Mouse (Mus musculus): ENCODE results near the gene Mov10. TPM values are rescaled to one million over a fixed set of nuclear protein-coding genes. Genes with fewer than 3 reads are reported as not detected.

Gene Mov10
- polyA plus RNA-seq, 1 experiment from 2014 or later: 133 TPM

DNA sequence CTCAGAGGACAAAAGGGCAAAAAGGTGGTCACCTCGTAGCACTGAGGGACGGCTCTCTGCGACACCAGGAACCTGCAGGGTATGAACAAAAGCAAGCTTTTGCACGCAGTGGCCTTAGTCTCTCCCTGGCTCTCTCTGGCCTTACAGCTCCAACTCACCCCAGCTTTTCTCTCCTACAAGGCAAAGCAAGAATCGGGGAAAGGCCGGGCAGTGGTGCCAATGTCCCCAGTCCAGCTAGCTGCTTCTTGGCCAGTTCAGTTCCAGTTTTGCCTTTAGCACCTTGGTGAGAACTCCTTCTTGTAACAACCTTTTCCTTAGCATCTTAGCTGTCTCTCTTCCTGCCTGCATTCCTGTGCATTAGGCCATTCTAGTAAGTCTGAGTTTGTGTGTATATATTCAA is 16.9 kb downstream of the Mov10 start:
- Histone ChIP-seq H3K36me3 (peaks cover 51% of the 10 kb centered on the region), H3K27me3 (replicated peaks) (no peaks in the 10 kb centered on the region), H3K9me3 (no peaks in the 10 kb centered on the region), H3K4me2 (replicated peaks) (no peak overlapping the region), H3K27ac (no peak overlapping the region), H3K9ac (no peak overlapping the region), H3K4me3 (replicated peaks) (no peak overlapping the region), H3K4me1 (replicated peaks) (0 out of 2 replicates have a peak, but pooled peaks cover 6% of the 10 kb centered on the region)
- ATAC-seq: no peak
- WGBS: 89% methylated on average over 6 of the region's 6 CpGs

DNA sequence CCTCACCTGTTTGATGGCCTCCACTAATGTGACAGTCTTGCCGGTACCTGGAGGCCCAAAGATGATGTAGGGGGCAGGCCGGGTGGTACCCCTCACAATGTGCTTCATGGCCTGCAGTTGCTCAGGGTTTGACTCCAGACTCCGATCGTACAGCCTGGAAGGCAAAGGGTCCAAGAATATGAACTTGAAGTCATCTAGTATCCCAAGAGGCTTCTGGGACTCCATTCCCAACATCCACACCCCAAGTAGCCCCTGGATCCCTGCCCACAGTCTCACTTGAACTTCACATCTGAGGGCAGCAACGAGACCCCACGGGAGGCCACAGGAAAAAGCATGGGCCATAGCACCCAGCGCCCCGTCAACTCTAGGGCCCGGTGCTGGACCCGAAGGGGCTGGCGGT is 17.7 kb downstream of the Mov10 start:
- Histone ChIP-seq H3K27me3 (replicated peaks) (no peaks in the 10 kb centered on the region), H3K27ac (no peak overlapping the region), H3K36me3 (peaks cover 51% of the 10 kb centered on the region), H3K9ac (no peak overlapping the region), H3K4me1 (replicated peaks) (peaks cover 12% of the 10 kb centered on the region), H3K9me3 (no peaks in the 10 kb centered on the region), H3K4me3 (replicated peaks) (no peak overlapping the region), H3K4me2 (replicated peaks) (no peak overlapping the region)
- 93% methylated on average over 11 of the region's 11 CpGs for whole genome bisulfite sequencing
- ATAC-seq: no peak

DNA sequence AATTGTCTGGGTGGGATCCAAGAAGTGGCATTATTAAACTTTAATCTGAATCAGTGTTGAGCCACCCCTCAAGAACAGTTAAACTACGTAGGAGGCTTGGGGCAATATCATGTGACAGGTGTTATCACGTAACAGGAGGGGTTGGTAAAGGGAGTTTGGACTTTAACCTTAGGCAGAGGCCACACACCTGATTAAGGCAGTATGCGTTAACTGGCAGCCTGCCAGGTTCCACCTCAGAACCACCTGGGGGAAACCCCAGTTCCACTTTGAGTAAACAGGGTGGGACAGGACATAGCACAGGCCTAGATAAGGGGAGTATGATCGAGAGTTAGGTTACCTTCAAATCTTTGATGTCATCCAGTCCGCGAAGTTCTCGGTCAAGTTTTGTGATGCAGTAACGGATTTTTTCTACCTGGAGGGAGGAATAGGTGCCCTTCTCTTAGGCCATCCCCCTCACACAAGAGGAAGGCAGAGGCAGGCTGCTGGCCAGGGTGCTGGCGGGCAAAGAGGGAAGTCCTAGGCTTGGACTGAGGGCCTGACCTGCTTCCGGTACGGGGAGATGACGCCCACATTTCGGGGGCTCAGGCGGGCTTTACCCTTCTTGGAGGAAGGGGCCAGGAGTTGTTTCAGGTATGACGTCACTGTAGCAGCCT is 21.8 kb downstream of the Mov10 start:
- 60% methylated on average over 15 of the region's 15 CpGs for whole genome bisulfite sequencing
- ATAC-seq: peak; percentile 86
- H3K36me3 ChIP-seq: peaks cover 40% of the 10 kb centered on the region

DNA sequence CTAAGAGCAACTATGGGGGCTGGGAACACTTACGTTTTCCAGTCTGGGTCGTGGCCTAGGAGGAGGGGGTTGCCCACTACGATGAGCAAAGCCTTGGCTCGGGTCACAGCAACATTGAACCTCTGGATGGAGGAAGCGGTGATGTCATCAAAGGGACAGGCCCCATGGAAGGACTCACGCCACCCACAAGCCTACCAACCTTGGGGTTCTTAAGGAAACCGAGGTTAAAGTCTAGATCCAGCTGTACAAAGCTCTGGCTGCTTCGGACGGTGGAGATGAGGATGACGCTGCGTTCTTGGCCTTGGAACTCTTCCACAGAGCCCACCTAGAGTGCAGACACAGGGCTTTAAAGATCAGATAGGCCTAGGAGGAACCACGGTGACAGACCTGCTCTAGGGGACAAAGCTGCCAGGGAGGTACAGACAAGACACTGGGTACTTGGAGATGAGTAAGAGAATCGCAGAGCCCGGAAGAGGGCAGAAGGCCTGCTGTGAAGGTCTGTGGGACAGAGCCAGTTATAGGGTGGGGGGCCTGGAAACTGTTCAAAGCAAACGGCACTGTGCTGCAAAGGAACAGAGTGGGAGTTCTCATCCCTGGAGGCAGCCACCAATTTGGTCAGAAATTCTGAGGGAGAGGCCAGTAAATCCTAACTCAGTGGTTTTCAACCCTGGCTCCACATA is 22.6 kb downstream of the Mov10 start:
- peaks cover 32% of the 10 kb centered on the region for H3K36me3 ChIP-seq
- H3K9me3 ChIP-seq: no peaks in the 10 kb centered on the region
- ATAC-seq: peak; percentile 4

More for the DNA sequence above, 21.8 kb downstream of the Mov10 start:
- Histone ChIP-seq H3K4me3 (replicated peaks) (no peak overlapping the region), H3K4me1 (replicated peaks) (peaks cover 54% of the 10 kb centered on the region), H3K27ac (peak overlapping the region; percentile 92), H3K4me2 (replicated peaks) (no peak overlapping the region; the same call in 1 of the 2 replicates), H3K9ac (0 out of 2 replicates have a peak overlapping the region, but pooled peaks have one; percentile 13), H3K9me3 (no peaks in the 10 kb centered on the region), H3K27me3 (replicated peaks) (no peaks in the 10 kb centered on the region)

DNA sequence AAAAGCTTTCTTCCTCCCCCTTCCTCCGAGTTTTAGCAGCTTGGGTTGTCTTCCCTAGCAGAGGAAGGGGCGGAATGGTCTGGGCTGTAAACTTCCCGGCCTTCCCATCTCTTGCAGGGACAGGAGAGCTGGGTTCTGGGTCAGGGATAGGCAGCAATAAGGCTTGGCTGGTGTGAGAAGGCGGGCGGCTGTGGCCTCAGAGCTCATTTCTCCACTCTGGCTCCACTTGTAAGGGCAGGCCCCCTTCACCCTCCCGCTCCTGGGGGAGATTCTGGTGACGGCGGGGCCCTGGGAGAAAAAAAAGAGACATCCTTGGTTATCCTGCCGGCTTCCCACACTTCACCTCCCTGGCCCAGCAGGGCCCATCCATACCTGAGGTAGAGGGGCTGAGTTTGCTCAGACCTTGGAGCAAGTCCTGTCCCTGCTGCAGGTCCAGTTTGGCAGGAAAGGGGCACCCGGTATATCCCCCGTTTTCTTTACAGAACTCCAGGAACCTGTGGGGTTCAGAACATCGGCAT is 23.4 kb downstream of the Mov10 start:
- no peak overlapping the region for H3K4me3 ChIP-seq (replicated peaks)
- peak overlapping the region; percentile 23; the same call in 1 of the 2 replicates for H3K9ac ChIP-seq
- H3K4me1 ChIP-seq (replicated peaks): peaks cover 69% of the 10 kb centered on the region
- H3K9me3 ChIP-seq: no peaks in the 10 kb centered on the region
- WGBS: 28% methylated on average over 12 of the region's 12 CpGs
- H3K27me3 ChIP-seq (replicated peaks): no peaks in the 10 kb centered on the region
- H3K27ac ChIP-seq: peak overlapping the region; percentile 92
- peaks cover 25% of the 10 kb centered on the region for H3K36me3 ChIP-seq
- ATAC-seq: no peak; the same call in 1 of the 2 replicates
- H3K4me2 ChIP-seq (replicated peaks): no peak overlapping the region; the same call in none of the 2 replicates

More for the DNA sequence above, 22.6 kb downstream of the Mov10 start:
- Histone ChIP-seq H3K4me2 (replicated peaks) (no peak overlapping the region), H3K4me1 (replicated peaks) (peaks cover 61% of the 10 kb centered on the region), H3K27me3 (replicated peaks) (no peaks in the 10 kb centered on the region), H3K4me3 (replicated peaks) (no peak overlapping the region), H3K27ac (peak overlapping the region; percentile 92), H3K9ac (peak overlapping the region; percentile 13; the same call in 1 of the 2 replicates)
- 55% methylated on average over 15 of the region's 15 CpGs for WGBS

DNA sequence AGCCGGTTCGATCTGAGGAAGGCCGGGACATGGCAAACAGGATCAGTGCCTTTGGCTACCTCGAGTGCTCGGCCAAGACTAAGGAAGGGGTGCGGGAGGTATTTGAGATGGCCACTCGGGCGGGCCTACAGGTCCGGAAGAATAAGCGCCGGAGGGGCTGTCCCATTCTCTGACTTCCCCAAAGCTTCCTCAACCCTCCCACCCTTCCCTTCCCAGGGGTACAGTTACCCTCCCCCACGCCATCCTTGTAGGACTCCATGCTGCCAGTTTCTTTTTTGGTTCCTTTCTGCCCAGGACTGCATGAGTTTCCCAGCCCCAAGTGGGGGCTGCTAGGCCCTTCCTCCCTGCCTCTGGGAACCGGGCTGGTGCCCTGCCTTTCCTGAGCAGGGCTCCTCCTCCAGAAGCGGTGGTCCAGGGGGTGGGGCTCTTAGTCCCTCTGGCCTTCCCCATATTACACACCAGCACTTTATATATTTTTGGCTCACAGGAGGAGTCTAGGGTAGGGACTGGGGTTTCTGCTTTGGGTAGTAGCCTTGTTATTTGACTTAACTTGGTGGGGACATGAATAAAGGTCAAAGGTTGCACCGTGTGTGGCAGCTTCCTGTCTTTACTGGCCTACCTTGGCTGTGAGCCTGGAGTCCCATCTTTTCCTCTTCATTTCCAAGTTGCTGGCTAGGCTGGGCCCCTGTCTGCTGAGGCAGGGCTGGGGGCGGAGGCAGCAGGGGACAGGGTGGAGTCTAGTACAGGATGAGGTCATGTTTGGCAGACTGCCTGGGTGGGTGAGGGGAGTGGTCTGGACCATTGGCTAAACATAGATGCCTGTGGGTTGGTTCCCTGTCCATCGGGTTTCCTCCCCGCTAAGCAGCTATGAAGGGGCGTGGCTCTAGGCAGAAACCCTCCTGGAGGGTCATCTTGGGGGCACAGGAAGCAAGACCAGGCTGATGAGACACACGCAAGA is 24.2 kb downstream of the Mov10 start:
- Histone ChIP-seq H3K9ac (peak overlapping the region; percentile 32; the same call in 1 of the 2 replicates), H3K9me3 (no peaks in the 10 kb centered on the region), H3K4me3 (replicated peaks) (no peak overlapping the region), H3K27ac (peak overlapping the region; percentile 92), H3K36me3 (peaks cover 20% of the 10 kb centered on the region), H3K27me3 (replicated peaks) (no peaks in the 10 kb centered on the region), H3K4me2 (replicated peaks) (peak overlapping the region; percentile 47), H3K4me1 (replicated peaks) (peaks cover 72% of the 10 kb centered on the region)
- peak; percentile 85 for ATAC-seq
- 33% methylated on average over 20 of the region's 20 CpGs for WGBS

DNA sequence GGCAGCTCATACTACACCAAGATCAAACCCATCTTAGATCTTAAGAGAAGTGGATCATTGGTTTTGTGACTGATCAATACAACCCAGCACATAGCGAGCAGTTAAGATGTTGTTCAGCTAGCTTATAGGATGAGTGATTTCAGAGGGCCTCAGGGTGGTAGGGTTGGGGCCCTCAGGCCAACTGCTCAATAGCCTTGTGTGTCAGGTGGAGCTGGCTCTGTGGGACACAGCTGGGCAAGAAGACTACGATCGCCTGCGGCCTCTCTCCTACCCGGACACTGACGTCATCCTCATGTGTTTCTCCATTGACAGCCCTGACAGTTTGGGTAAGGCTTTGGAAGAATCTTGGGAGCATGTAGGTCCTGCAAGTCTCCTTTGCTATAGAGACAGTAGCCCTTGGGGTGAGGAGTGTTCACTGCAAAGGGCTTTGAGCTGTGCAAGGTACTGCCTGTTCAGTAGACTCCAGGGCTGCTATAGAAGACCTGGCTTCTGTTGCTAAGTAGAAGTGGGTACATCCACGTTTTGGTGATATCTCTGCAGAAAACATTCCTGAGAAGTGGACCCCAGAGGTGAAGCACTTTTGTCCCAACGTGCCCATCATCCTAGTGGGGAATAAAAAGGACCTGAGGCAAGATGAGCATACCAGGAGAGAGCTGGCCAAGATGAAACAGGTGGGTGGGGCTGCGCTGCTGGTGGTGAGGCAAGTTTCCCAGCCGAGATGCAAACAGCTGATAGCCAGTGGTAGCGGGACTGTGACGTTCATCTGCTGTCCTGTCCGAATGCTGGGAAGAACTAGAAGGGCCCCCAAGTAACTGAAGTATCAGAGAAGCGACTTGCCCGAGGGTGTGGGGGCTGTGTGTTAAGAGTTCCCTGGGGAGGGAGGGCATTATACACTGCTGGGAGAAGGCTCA is 25.7 kb downstream of the Mov10 start:
- Histone ChIP-seq H3K9ac (no peak overlapping the region), H3K27ac (peak overlapping the region; percentile 28; the same call in 1 of the 2 replicates), H3K27me3 (replicated peaks) (no peaks in the 10 kb centered on the region), H3K36me3 (peaks cover 15% of the 10 kb centered on the region; the same call in 1 of the 2 replicates), H3K4me3 (replicated peaks) (no peak overlapping the region), H3K4me2 (replicated peaks) (peak overlapping the region; percentile 34), H3K9me3 (no peaks in the 10 kb centered on the region), H3K4me1 (replicated peaks) (peaks cover 80% of the 10 kb centered on the region)
- no peak for ATAC-seq
- 53% methylated on average over 15 of the region's 15 CpGs for WGBS

DNA sequence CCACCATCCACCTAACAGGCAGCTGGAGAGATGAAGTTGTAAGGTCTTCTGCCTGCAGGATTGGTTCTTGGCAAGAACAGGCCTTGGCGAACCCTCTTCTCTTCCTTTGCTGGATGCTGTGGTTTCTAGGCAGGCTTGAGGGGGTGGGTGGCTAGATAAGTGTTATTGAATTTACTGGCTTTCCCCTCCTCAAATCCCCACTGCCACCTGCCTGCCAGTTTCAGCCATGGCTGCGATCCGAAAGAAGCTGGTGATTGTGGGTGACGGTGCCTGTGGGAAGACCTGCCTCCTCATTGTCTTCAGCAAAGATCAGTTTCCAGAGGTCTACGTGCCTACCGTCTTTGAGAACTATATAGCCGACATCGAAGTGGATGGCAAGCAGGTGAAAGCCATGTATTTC is 26.7 kb downstream of the Mov10 start:
- no peak for ATAC-seq
- H3K4me2 ChIP-seq (replicated peaks): peak overlapping the region; percentile 80; the same call in 1 of the 2 replicates
- H3K27me3 ChIP-seq (replicated peaks): no peaks in the 10 kb centered on the region
- no peak overlapping the region for H3K9ac ChIP-seq
- H3K4me3 ChIP-seq (replicated peaks): no peak overlapping the region
- WGBS: 88% methylated on average over 8 of the region's 8 CpGs
- H3K9me3 ChIP-seq: no peaks in the 10 kb centered on the region
- no peak overlapping the region for H3K27ac ChIP-seq
- H3K36me3 ChIP-seq: peaks cover 15% of the 10 kb centered on the region; the same call in 1 of the 2 replicates
- H3K4me1 ChIP-seq (replicated peaks): peaks cover 74% of the 10 kb centered on the region

DNA sequence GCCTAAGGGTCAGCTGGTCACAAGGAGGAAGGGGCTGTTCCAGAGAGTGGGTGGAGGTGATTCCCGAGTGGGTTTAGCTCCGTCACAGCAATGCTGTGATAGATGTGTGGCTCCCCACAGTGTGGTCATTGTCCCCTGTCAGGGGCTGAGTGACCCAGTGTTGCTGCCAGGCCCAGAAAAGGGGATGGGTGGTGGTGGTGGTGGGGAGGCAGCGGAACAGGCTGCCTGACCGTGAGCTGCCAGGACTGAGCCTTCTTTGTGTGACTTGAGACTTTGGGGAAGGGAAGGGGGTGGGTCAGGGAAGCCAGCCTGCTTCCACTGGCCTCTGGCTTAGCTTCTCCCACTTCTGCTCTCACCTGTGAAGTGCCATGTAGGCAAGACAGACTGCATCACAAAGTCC is 27.3 kb downstream of the Mov10 start:
- peak overlapping the region; percentile 68 for H3K4me3 ChIP-seq (replicated peaks)
- H3K9ac ChIP-seq: peak overlapping the region; percentile 80
- no peaks in the 10 kb centered on the region for H3K9me3 ChIP-seq
- peak overlapping the region; percentile 80 for H3K4me2 ChIP-seq (replicated peaks)
- peaks cover 15% of the 10 kb centered on the region; the same call in 1 of the 2 replicates for H3K36me3 ChIP-seq
- peaks cover 71% of the 10 kb centered on the region for H3K4me1 ChIP-seq (replicated peaks)
- no peaks in the 10 kb centered on the region for H3K27me3 ChIP-seq (replicated peaks)
- WGBS: 26% methylated on average over 4 of the region's 4 CpGs
- ATAC-seq: no peak
- H3K27ac ChIP-seq: peak overlapping the region; percentile 90

DNA sequence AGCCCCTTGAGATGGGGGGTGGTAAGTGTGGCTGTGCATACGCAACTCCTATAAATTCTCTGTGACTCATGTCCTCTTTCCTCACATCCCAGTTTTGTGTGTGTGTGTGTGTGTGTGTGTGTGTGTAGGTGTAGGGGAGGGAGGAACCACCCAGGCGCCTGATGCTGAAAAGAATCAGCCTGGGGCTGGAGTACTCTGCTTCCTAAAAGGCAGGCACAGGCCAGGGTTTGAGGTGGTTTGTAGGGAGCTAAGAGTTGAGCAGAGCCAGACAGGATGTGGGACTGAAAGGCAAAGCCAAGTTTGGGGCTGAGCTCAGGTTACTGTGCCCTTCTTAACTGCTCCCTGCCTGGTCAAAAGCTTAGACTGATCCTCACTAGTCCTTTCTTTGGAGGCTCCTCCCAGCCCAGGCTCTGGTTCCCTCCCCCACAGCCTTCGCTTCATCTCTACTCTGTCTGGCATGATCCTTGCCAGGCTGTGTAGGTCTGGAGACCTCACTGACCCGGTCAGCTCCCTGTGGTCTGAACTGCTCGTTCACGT is 27.9 kb downstream of the Mov10 start:
- no peak for ATAC-seq
- peaks cover 13% of the 10 kb centered on the region; the same call in 1 of the 2 replicates for H3K36me3 ChIP-seq
- no peaks in the 10 kb centered on the region for H3K9me3 ChIP-seq
- no peaks in the 10 kb centered on the region for H3K27me3 ChIP-seq (replicated peaks)
- peak overlapping the region; percentile 90 for H3K27ac ChIP-seq
- peak overlapping the region; percentile 80 for H3K4me2 ChIP-seq (replicated peaks)
- H3K4me1 ChIP-seq (replicated peaks): peaks cover 65% of the 10 kb centered on the region
- H3K4me3 ChIP-seq (replicated peaks): peak overlapping the region; percentile 68
- 15% methylated on average over 6 of the region's 6 CpGs for WGBS
- H3K9ac ChIP-seq: peak overlapping the region; percentile 80
